Mouse (Mus musculus): ENCODE data around the gene Mapkapk2. TPM values are rescaled to one million over a fixed set of nuclear protein-coding genes. Genes with fewer than 3 reads are reported as not detected.
A peak's percentile ranks its signal among the peaks of the same experiment; 100 is the strongest.

Mapkapk2 gene
- polyA plus RNA-seq, 1 experiment = 1.3 TPM

GRCm38 (mm10) chr1:131135960-131136629, 38.5 kb upstream of the Mapkapk2 start:
- no peaks in the 10 kb centered on the region for H3K27me3 ChIP-seq (ENCODE audit: control insufficient read depth)
- no peaks in the 10 kb centered on the region for H3K9me3 ChIP-seq (ENCODE audit: control insufficient read depth, low read length)
- TF ChIP-seq TAL1 (IDR thresholded peaks at IDR 0.05; ENCODE audit: low read length) (no peak), GATA1 (IDR thresholded peaks at IDR 0.05; ENCODE audit: low read length) (no peak)
- H3K4me1 ChIP-seq (ENCODE audit: control insufficient read depth) = peaks cover 68% of the 10 kb centered on the region
- peaks cover 50% of the 10 kb centered on the region for H3K36me3 ChIP-seq (ENCODE audit: control insufficient read depth)
- peak overlapping the region; percentile 73 for H3K4me3 ChIP-seq (replicated peaks)

- Histone ChIP-seq H3K9me3 (ENCODE audit: control insufficient read depth, low read length) (peaks cover 8% of the 10 kb centered on the region), H3K27me3 (ENCODE audit: control insufficient read depth) (no peaks in the 10 kb centered on the region), H3K4me3 (replicated peaks) (peak overlapping the region; percentile 73), H3K4me1 (ENCODE audit: control insufficient read depth) (peaks cover 72% of the 10 kb centered on the region), H3K36me3 (ENCODE audit: control insufficient read depth) (peaks cover 61% of the 10 kb centered on the region)
- TF ChIP-seq TAL1 (IDR thresholded peaks at IDR 0.05; ENCODE audit: low read length) (no peak), GATA1 (IDR thresholded peaks at IDR 0.05; ENCODE audit: low read length) (peak; percentile 71)
Observed at GRCm38 (mm10) chr1:131134942-131135522, 37.4 kb upstream of the Mapkapk2 start.

DNA sequence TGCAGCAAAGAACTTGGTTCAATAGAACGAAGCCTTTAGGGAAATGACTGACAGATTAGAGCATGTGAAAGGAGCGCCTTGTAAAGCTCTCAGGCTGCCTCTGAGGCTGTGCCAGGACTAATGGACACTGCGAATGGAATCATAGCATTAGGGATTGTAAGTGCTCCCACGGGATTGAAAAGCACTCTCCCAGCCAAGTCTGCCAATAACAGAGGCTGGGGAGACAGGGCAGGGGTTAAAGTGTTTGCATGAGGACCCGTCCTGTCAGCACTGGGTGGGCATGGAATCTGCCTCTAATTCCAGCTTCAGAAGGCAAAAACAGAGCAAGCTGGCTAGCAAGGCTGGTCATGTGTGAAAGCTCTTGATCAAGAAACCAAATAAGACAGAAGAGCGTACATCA, 36.6 kb upstream of the Mapkapk2 start:
- Histone ChIP-seq H3K36me3 (ENCODE audit: control insufficient read depth) (peaks cover 69% of the 10 kb centered on the region), H3K27me3 (ENCODE audit: control insufficient read depth) (no peaks in the 10 kb centered on the region), H3K4me3 (replicated peaks) (peak overlapping the region; percentile 73), H3K4me1 (ENCODE audit: control insufficient read depth) (peaks cover 68% of the 10 kb centered on the region), H3K9me3 (ENCODE audit: control insufficient read depth, low read length) (peaks cover 16% of the 10 kb centered on the region)
- TF ChIP-seq GATA1 (IDR thresholded peaks at IDR 0.05; ENCODE audit: low read length) (no peak), TAL1 (IDR thresholded peaks at IDR 0.05; ENCODE audit: low read length) (no peak)

- peaks cover 23% of the 10 kb centered on the region for H3K9me3 ChIP-seq (ENCODE audit: control insufficient read depth, low read length)
- peaks cover 75% of the 10 kb centered on the region for H3K4me1 ChIP-seq (ENCODE audit: control insufficient read depth)
- TF ChIP-seq TAL1 (IDR thresholded peaks at IDR 0.05; ENCODE audit: low read length) (peak; percentile 96), GATA1 (IDR thresholded peaks at IDR 0.05; ENCODE audit: low read length) (peak; percentile 99)
- peak overlapping the region; percentile 61 for H3K4me3 ChIP-seq (replicated peaks)
- H3K36me3 ChIP-seq (ENCODE audit: control insufficient read depth) = peaks cover 64% of the 10 kb centered on the region
- H3K27me3 ChIP-seq (ENCODE audit: control insufficient read depth) = no peaks in the 10 kb centered on the region
Observed at GRCm38 (mm10) chr1:131125987-131126744, 28.5 kb upstream of the Mapkapk2 start.

GRCm38 (mm10) chr1:131123522-131124265, 26.1 kb upstream of the Mapkapk2 start:
- Histone ChIP-seq H3K27me3 (ENCODE audit: control insufficient read depth) (no peaks in the 10 kb centered on the region), H3K4me3 (replicated peaks) (no peak overlapping the region), H3K36me3 (ENCODE audit: control insufficient read depth) (peaks cover 40% of the 10 kb centered on the region), H3K4me1 (ENCODE audit: control insufficient read depth) (peaks cover 75% of the 10 kb centered on the region), H3K9me3 (ENCODE audit: control insufficient read depth, low read length) (peaks cover 2% of the 10 kb centered on the region)
- no peak for TF ChIP-seq GATA1 (IDR thresholded peaks at IDR 0.05; ENCODE audit: low read length)
- no peak for TF ChIP-seq TAL1 (IDR thresholded peaks at IDR 0.05; ENCODE audit: low read length)

- TF ChIP-seq TAL1 (IDR thresholded peaks at IDR 0.05; ENCODE audit: low read length) (no peak), GATA1 (IDR thresholded peaks at IDR 0.05; ENCODE audit: low read length) (no peak)
- no peak overlapping the region for H3K4me3 ChIP-seq (replicated peaks)
- H3K4me1 ChIP-seq (ENCODE audit: control insufficient read depth) = peaks cover 70% of the 10 kb centered on the region
- H3K9me3 ChIP-seq (ENCODE audit: control insufficient read depth, low read length) = no peaks in the 10 kb centered on the region
- peaks cover 23% of the 10 kb centered on the region for H3K36me3 ChIP-seq (ENCODE audit: control insufficient read depth)
- H3K27me3 ChIP-seq (ENCODE audit: control insufficient read depth) = peaks cover 7% of the 10 kb centered on the region
Observed at GRCm38 (mm10) chr1:131121987-131122386, 24.4 kb upstream of the Mapkapk2 start.

DNA sequence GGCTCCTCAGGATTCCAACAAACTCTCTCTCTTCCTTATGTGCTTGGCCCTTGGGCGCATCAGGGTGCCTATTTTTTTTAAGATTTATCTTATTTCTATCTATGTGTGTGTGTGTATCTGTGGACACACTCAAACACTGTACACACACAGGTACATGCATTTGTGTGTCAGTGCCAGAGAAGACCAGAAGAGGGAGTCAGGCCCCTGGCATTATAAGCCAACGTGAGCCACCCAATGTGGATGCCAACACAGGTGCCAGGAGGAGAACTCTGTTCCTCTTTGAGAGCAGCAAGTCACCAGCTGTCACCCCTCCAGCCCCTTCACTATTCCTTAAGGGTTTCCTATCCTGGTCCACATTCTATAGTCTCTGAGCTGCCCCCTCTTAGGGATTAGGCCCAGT, 21.4 kb upstream of the Mapkapk2 start:
- Histone ChIP-seq H3K4me1 (ENCODE audit: control insufficient read depth) (peaks cover 45% of the 10 kb centered on the region), H3K27me3 (ENCODE audit: control insufficient read depth) (peaks cover 19% of the 10 kb centered on the region), H3K36me3 (ENCODE audit: control insufficient read depth) (peaks cover 4% of the 10 kb centered on the region), H3K4me3 (replicated peaks) (no peak overlapping the region), H3K9me3 (ENCODE audit: control insufficient read depth, low read length) (no peaks in the 10 kb centered on the region)
- TF ChIP-seq TAL1 (IDR thresholded peaks at IDR 0.05; ENCODE audit: low read length) = no peak
- TF ChIP-seq GATA1 (IDR thresholded peaks at IDR 0.05; ENCODE audit: low read length) = no peak

- Histone ChIP-seq H3K4me1 (ENCODE audit: control insufficient read depth) (peaks cover 40% of the 10 kb centered on the region), H3K27me3 (ENCODE audit: control insufficient read depth) (peaks cover 19% of the 10 kb centered on the region), H3K4me3 (replicated peaks) (no peak overlapping the region), H3K36me3 (ENCODE audit: control insufficient read depth) (peaks cover 2% of the 10 kb centered on the region; the same call in 1 of the 2 replicates), H3K9me3 (ENCODE audit: control insufficient read depth, low read length) (no peaks in the 10 kb centered on the region)
- TF ChIP-seq TAL1 (IDR thresholded peaks at IDR 0.05; ENCODE audit: low read length) (no peak), GATA1 (IDR thresholded peaks at IDR 0.05; ENCODE audit: low read length) (no peak)
Observed at GRCm38 (mm10) chr1:131118530-131118929, 20.9 kb upstream of the Mapkapk2 start.
